Comparison of ENCODE assay signal across 11 mouse cellular contexts in genomic region chr1:135507572-135508348, GRCm38 (mm10).
DNase-seq lines count a peak whose midpoint lies in the region; ATAC-seq lines count a peak whose summit lies in the region.
"Had no signal": no experiment of that assay in that cellular context is flagged by ENCODE, and none has a peak within 500 bp of the region (broad histone marks: within the 10 kb centered on the region; RNA-seq: fewer than 3 reads in every experiment).

No protein-coding gene starts in this region.

- peak; percentile 29 to 54 for DNase-seq in cerebellum, postnatal 10 days
- no peak for DNase-seq in midbrain, embryonic 10.5 days (ENCODE audit: low spot score)
- DNase-seq in midbrain, embryonic 11.5 days (ENCODE audit: low spot score, missing footprints) = no peak
- DNase-seq in intestine, embryonic 14.5 days (ENCODE audit: low spot score) = no peak
- no peak for DNase-seq in ovary, postnatal 36 days (ENCODE audit: low spot score)
- DNase-seq: kidney, adult 11 months had no signal

- H3K4me3 ChIP-seq in midbrain, embryonic 10.5 days = peak overlapping the region; percentile 61
- no peak overlapping the region for H3K4me3 ChIP-seq in midbrain, embryonic 11.5 days (ENCODE audit: low read depth, low read length)
- H3K4me3 ChIP-seq in intestine, embryonic 14.5 days (ENCODE audit: low read depth, low read length) = no peak overlapping the region
- H3K4me3 ChIP-seq in neural tube, embryonic 14.5 days (ENCODE audit: low read depth, low read length) = no peak overlapping the region
- H3K4me3 ChIP-seq: embryonic facial prominence, embryonic 15.5 days had no signal

- no peak overlapping the region for H3K4me2 ChIP-seq in midbrain, embryonic 11.5 days
- H3K4me2 ChIP-seq in intestine, embryonic 14.5 days (ENCODE audit: low read length) = peak overlapping the region; percentile 88
- H3K4me2 ChIP-seq in neural tube, embryonic 14.5 days (ENCODE audit: low read depth, low read length) = peak overlapping the region; percentile 84; the same call in 1 of the 2 replicates
- H3K4me2 ChIP-seq: embryonic facial prominence, embryonic 15.5 days had no signal

- H3K4me1 ChIP-seq in midbrain, embryonic 10.5 days = peaks cover 55% of the 10 kb centered on the region
- peaks cover 20% of the 10 kb centered on the region for H3K4me1 ChIP-seq in midbrain, embryonic 11.5 days (ENCODE audit: control insufficient read depth, insufficient read depth, low read length)
- peaks cover 45% of the 10 kb centered on the region for H3K4me1 ChIP-seq in intestine, embryonic 14.5 days (replicated peaks; ENCODE audit: control insufficient read depth, insufficient read depth, low read length)
- peaks cover 29% of the 10 kb centered on the region for H3K4me1 ChIP-seq in neural tube, embryonic 14.5 days (ENCODE audit: control insufficient read depth, insufficient read depth, low read length)

- WGBS in midbrain, embryonic 10.5 days = 28% methylated on average over 14 of the region's 14 CpGs
- 32% methylated on average over 14 of the region's 14 CpGs for WGBS in midbrain, embryonic 11.5 days
- 52% methylated on average over 14 of the region's 14 CpGs for WGBS in intestine, embryonic 14.5 days
- WGBS in neural tube, embryonic 14.5 days = 16% methylated on average over 14 of the region's 14 CpGs

- 0 out of 2 replicates have a peak overlapping the region, but pooled peaks have one; percentile 15 for H3K27ac ChIP-seq in midbrain, embryonic 10.5 days (replicated peaks)
- no peak overlapping the region for H3K27ac ChIP-seq in midbrain, embryonic 11.5 days (ENCODE audit: low read depth, low read length)
- H3K27ac ChIP-seq in intestine, embryonic 14.5 days (ENCODE audit: low read depth) = no peak overlapping the region
- H3K27ac ChIP-seq in neural tube, embryonic 14.5 days (ENCODE audit: low read depth, low read length) = no peak overlapping the region
- H3K27ac ChIP-seq: embryonic facial prominence, embryonic 15.5 days had no signal

- peaks cover 7% of the 10 kb centered on the region; the same call in 1 of the 2 replicates for H3K36me3 ChIP-seq in midbrain, embryonic 10.5 days
- H3K36me3 ChIP-seq in midbrain, embryonic 11.5 days (ENCODE audit: control insufficient read depth, insufficient read depth, low read length) = no peaks in the 10 kb centered on the region
- no peaks in the 10 kb centered on the region for H3K36me3 ChIP-seq in intestine, embryonic 14.5 days (ENCODE audit: control insufficient read depth, insufficient read depth, low read length)
- H3K36me3 ChIP-seq in neural tube, embryonic 14.5 days (ENCODE audit: control insufficient read depth, insufficient read depth, low read length) = no peaks in the 10 kb centered on the region
- H3K36me3 ChIP-seq: embryonic facial prominence, embryonic 15.5 days had no signal

- ATAC-seq in cerebellum, adult (ENCODE audit: insufficient number of reproducible peaks, low FRiP score, low TSS enrichment) = no peak
- no peak for ATAC-seq in midbrain, embryonic 11.5 days (ENCODE audit: low FRiP score)
- no peak for ATAC-seq in intestine, embryonic 14.5 days (replicated peaks; ENCODE audit: low FRiP score, low TSS enrichment, low read depth)
- no peak for ATAC-seq in neural tube, embryonic 14.5 days (ENCODE audit: low read depth)
- no peak for ATAC-seq in frontal cortex, adult (ENCODE audit: low TSS enrichment)
- ATAC-seq: Patski had no signal

- peaks cover 52% of the 10 kb centered on the region for H3K27me3 ChIP-seq in midbrain, embryonic 10.5 days (ENCODE audit: low read depth, poor library complexity, severe bottlenecking)
- peaks cover 16% of the 10 kb centered on the region for H3K27me3 ChIP-seq in midbrain, embryonic 11.5 days (ENCODE audit: control insufficient read depth, insufficient read depth, low read length)
- no peaks in the 10 kb centered on the region for H3K27me3 ChIP-seq in intestine, embryonic 14.5 days (replicated peaks; ENCODE audit: control insufficient read depth, insufficient read depth, low read length)
- H3K27me3 ChIP-seq in neural tube, embryonic 14.5 days (ENCODE audit: control insufficient read depth, insufficient read depth, low read length) = no peaks in the 10 kb centered on the region
- H3K27me3 ChIP-seq: embryonic facial prominence, embryonic 15.5 days; Patski had no signal

- H3K9me3 ChIP-seq in midbrain, embryonic 10.5 days (replicated peaks) = no peaks in the 10 kb centered on the region
- no peaks in the 10 kb centered on the region for H3K9me3 ChIP-seq in midbrain, embryonic 11.5 days (ENCODE audit: control insufficient read depth, low read length)
- H3K9me3 ChIP-seq in intestine, embryonic 14.5 days (ENCODE audit: control insufficient read depth, low read length) = no peaks in the 10 kb centered on the region
- H3K9me3 ChIP-seq in neural tube, embryonic 14.5 days (ENCODE audit: control insufficient read depth, low read length) = no peaks in the 10 kb centered on the region
- H3K9me3 ChIP-seq: embryonic facial prominence, embryonic 15.5 days had no signal

- H3K9ac ChIP-seq in midbrain, embryonic 11.5 days (ENCODE audit: low read length) = no peak overlapping the region
- no peak overlapping the region for H3K9ac ChIP-seq in intestine, embryonic 14.5 days (ENCODE audit: low read length)
- H3K9ac ChIP-seq in neural tube, embryonic 14.5 days (replicated peaks; ENCODE audit: low read depth, low read length) = no peak overlapping the region
- H3K9ac ChIP-seq: embryonic facial prominence, embryonic 15.5 days had no signal

Comparison
In these comparisons a context has a peak if more than half of its experiments do, and no peak if none do; other contexts are left out.
1. DNase-seq: peak in cerebellum, postnatal 10 days (2 of 2); none in midbrain, embryonic 10.5 days (single experiment), midbrain, embryonic 11.5 days (single experiment), intestine, embryonic 14.5 days (single experiment) and ovary, postnatal 36 days (single experiment).